Mouse (Mus musculus): ENCODE measurements around the gene Nufip2. TPM values are rescaled to one million over a fixed set of nuclear protein-coding genes. Genes with fewer than 3 reads are reported as not detected.
"Not testable (repeated sequence)": the region's sequence is repeated elsewhere in the genome, so short reads cannot be mapped to it uniquely, and the experiment has no call there.

The Nufip2 gene
- 4.6 and 5.7 TPM in 2 replicates for polyA plus RNA-seq (2014; fragmentation: Nextera tagmentation; extraction: Ambion mirVana)

DNA sequence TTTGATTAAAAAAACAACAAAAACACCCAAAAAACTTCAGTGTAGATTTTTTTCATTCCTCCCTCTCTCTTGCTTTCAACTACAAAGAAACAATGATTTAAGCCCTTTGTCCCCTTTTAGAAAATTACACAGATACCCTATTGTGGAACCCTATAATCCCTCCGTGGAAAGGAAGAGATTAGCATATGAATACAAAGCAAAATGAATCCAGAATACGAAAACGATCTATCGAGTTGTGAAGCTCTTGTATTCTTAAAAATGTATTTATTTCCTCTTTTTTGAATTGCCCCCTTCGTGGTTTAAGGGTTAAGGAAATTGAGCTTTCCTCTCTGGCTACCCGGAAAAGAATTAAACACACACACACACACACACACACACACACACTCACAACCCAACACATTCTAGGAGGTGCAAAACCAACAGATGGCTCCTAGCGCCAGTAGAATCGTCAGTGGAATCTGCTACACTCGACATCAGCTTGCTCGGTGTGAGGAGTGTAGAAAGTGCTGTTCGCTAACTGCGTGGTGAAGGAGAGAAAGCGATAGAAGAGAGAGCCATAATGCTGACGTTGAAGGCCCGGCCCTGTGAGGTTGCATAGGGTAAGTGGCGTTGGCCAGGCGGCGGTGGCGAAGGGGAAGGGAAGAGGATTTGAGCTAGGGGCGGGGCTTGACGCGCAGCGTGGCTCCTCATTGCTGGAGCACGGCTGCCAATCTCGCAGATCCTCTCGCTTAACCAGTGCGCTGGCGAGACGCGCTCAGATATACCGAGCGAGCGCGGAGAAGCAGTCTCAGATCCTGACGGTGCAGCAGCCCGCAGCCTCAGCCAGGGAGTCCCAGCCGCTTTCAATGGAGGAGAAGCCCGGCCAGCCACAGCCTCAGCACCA, at the start of gene Nufip2:
TSS of gene Nufip2 (plus strand) at position 773 of the 883 bp plus-strand sequence.
- Histone ChIP-seq H3K27ac (ENCODE audit: low read depth, low read length) (peak within 1 kb of the TSS; percentile 94), H3K36me3 (ENCODE audit: control insufficient read depth, insufficient read depth, low read length) (no peaks in the 10 kb centered on the region), H3K4me2 (ENCODE audit: low read depth, low read length, severe bottlenecking) (peak within 1 kb of the TSS; percentile 64), H3K27me3 (ENCODE audit: control insufficient read depth, insufficient read depth, low read length) (no peaks in the 10 kb centered on the region), H3K4me1 (replicated peaks; ENCODE audit: control insufficient read depth, insufficient read depth, low read length) (0 out of 2 replicates have a peak, but pooled peaks cover 3% of the 10 kb centered on the region), H3K4me3 (ENCODE audit: low read depth, low read length) (peak within 1 kb of the TSS; percentile 99), H3K9ac (ENCODE audit: low read length) (peak within 1 kb of the TSS; percentile 99), H3K9me3 (ENCODE audit: control insufficient read depth, low read length) (no peaks in the 10 kb centered on the region)
- ATAC-seq (replicated peaks; ENCODE audit: low FRiP score) (peak; percentile 98), DNase-seq (ENCODE audit: low spot score) (peak; percentile 100)
- under 1% methylated on average over 38 of the region's 38 CpGs for WGBS

- ATAC-seq (replicated peaks; ENCODE audit: low FRiP score): no peak
- 83% methylated on average over 9 of the region's 9 CpGs for WGBS
- no peaks in the 10 kb centered on the region for H3K4me1 ChIP-seq (replicated peaks; ENCODE audit: control insufficient read depth, insufficient read depth, low read length)
- H3K9ac ChIP-seq (ENCODE audit: low read length): no peak overlapping the region
- H3K9me3 ChIP-seq (ENCODE audit: control insufficient read depth, low read length): no peaks in the 10 kb centered on the region
- H3K27ac ChIP-seq (ENCODE audit: low read depth, low read length): no peak overlapping the region
- DNase-seq (ENCODE audit: low spot score): no peak
- H3K27me3 ChIP-seq (ENCODE audit: control insufficient read depth, insufficient read depth, low read length): no peaks in the 10 kb centered on the region
- no peak overlapping the region for H3K4me2 ChIP-seq (ENCODE audit: low read depth, low read length, severe bottlenecking)
- no peak overlapping the region for H3K4me3 ChIP-seq (ENCODE audit: low read depth, low read length)
- no peaks in the 10 kb centered on the region for H3K36me3 ChIP-seq (ENCODE audit: control insufficient read depth, insufficient read depth, low read length)
Observed at GRCm38 (mm10) chr11:77641390-77641789, 44.6 kb upstream of the Nufip2 start.

- Histone ChIP-seq H3K27ac (ENCODE audit: low read depth, low read length) (no peak overlapping the region), H3K36me3 (ENCODE audit: control insufficient read depth, insufficient read depth, low read length) (no peaks in the 10 kb centered on the region), H3K4me2 (ENCODE audit: low read depth, low read length, severe bottlenecking) (no peak overlapping the region), H3K9me3 (ENCODE audit: control insufficient read depth, low read length) (no peaks in the 10 kb centered on the region), H3K4me3 (ENCODE audit: low read depth, low read length) (no peak overlapping the region), H3K27me3 (ENCODE audit: control insufficient read depth, insufficient read depth, low read length) (no peaks in the 10 kb centered on the region), H3K9ac (ENCODE audit: low read length) (no peak overlapping the region), H3K4me1 (replicated peaks; ENCODE audit: control insufficient read depth, insufficient read depth, low read length) (no peaks in the 10 kb centered on the region)
- ATAC-seq (replicated peaks; ENCODE audit: low FRiP score): no peak
- no peak for DNase-seq (ENCODE audit: low spot score)
- WGBS: 89% methylated on average over 4 of the region's 4 CpGs
Observed at GRCm38 (mm10) chr11:77645481-77645880, 40.5 kb upstream of the Nufip2 start.

- WGBS: 80% methylated on average over 7 of the region's 7 CpGs
- Histone ChIP-seq H3K9me3 (ENCODE audit: control insufficient read depth, low read length) (no peaks in the 10 kb centered on the region), H3K27me3 (ENCODE audit: control insufficient read depth, insufficient read depth, low read length) (no peaks in the 10 kb centered on the region), H3K27ac (ENCODE audit: low read depth, low read length) (no peak overlapping the region), H3K4me1 (replicated peaks; ENCODE audit: control insufficient read depth, insufficient read depth, low read length) (no peaks in the 10 kb centered on the region), H3K9ac (ENCODE audit: low read length) (no peak overlapping the region), H3K36me3 (ENCODE audit: control insufficient read depth, insufficient read depth, low read length) (no peaks in the 10 kb centered on the region), H3K4me3 (ENCODE audit: low read depth, low read length) (no peak overlapping the region), H3K4me2 (ENCODE audit: low read depth, low read length, severe bottlenecking) (no peak overlapping the region)
- DNase-seq (ENCODE audit: low spot score) (no peak), ATAC-seq (replicated peaks; ENCODE audit: low FRiP score) (no peak)
Observed at GRCm38 (mm10) chr11:77648878-77649277, 37.1 kb upstream of the Nufip2 start.

DNA sequence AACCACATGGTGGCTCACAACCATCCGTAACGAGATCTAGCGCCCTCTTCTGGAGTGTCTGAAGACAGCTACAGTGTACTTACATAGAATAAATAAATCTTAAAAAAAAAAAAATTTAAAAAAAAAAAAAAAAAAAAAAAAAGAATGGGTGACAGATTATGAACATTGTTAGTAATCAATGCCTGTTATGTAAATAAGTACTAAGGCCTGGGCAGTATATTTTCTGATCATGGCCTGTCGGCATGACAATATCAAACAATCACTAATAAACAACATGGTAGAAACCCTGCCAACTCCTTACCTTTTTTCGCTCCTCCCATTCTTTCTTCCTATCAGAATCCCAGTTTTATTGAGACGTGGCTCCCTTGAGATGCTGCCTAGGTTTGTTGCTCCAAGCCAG, 33.5 kb upstream of the Nufip2 start:
- Histone ChIP-seq H3K4me1 (replicated peaks; ENCODE audit: control insufficient read depth, insufficient read depth, low read length) (no peaks in the 10 kb centered on the region), H3K4me2 (ENCODE audit: low read depth, low read length, severe bottlenecking) (no peak overlapping the region)
- WGBS: 63% methylated on average over 6 of the region's 6 CpGs

GRCm38 (mm10) chr11:77653406-77654190, 32.4 kb upstream of the Nufip2 start:
- H3K9ac ChIP-seq (ENCODE audit: low read length); H3K27me3 ChIP-seq (ENCODE audit: control insufficient read depth, insufficient read depth, low read length); H3K9me3 ChIP-seq (ENCODE audit: control insufficient read depth, low read length); H3K4me3 ChIP-seq (ENCODE audit: low read depth, low read length); H3K36me3 ChIP-seq (ENCODE audit: control insufficient read depth, insufficient read depth, low read length); H3K4me1 ChIP-seq (replicated peaks; ENCODE audit: control insufficient read depth, insufficient read depth, low read length); DNase-seq (ENCODE audit: low spot score); H3K27ac ChIP-seq (ENCODE audit: low read depth, low read length); ATAC-seq (replicated peaks; ENCODE audit: low FRiP score); H3K4me2 ChIP-seq (ENCODE audit: low read depth, low read length, severe bottlenecking): not testable (repeated sequence)
- 97% methylated on average over 4 of the region's 4 CpGs for WGBS

More for the DNA sequence above, 33.5 kb upstream of the Nufip2 start:
- Histone ChIP-seq H3K4me3 (ENCODE audit: low read depth, low read length) (no peak overlapping the region), H3K9me3 (ENCODE audit: control insufficient read depth, low read length) (no peaks in the 10 kb centered on the region), H3K27me3 (ENCODE audit: control insufficient read depth, insufficient read depth, low read length) (no peaks in the 10 kb centered on the region), H3K9ac (ENCODE audit: low read length) (no peak overlapping the region), H3K27ac (ENCODE audit: low read depth, low read length) (no peak overlapping the region), H3K36me3 (ENCODE audit: control insufficient read depth, insufficient read depth, low read length) (no peaks in the 10 kb centered on the region)
- no peak for ATAC-seq (replicated peaks; ENCODE audit: low FRiP score)
- no peak for DNase-seq (ENCODE audit: low spot score)

DNA sequence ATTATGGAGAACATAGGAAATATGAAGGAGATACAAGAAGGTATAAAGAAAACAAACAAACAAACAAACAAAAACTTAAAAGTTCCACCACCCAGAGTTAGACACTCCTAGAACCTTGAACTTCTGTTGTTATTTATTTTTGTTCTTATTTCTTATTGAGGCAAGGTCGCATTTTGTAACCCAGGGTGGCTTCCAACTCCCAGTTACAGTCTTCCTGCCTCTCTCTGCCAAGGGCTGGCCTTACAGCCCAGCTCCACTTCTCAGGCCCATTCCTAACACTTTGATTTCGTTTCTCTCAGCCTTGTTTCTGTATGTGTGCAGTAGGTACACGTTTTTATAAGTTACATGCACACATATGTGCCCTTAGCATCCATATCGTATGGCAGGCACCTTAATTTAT, 26.0 kb upstream of the Nufip2 start:
- H3K27ac ChIP-seq (ENCODE audit: low read depth, low read length): no peak overlapping the region
- ATAC-seq (replicated peaks; ENCODE audit: low FRiP score): no peak
- H3K4me3 ChIP-seq (ENCODE audit: low read depth, low read length): no peak overlapping the region
- no peak overlapping the region for H3K9ac ChIP-seq (ENCODE audit: low read length)
- no peak for DNase-seq (ENCODE audit: low spot score)
- H3K9me3 ChIP-seq (ENCODE audit: control insufficient read depth, low read length): no peaks in the 10 kb centered on the region
- H3K27me3 ChIP-seq (ENCODE audit: control insufficient read depth, insufficient read depth, low read length): no peaks in the 10 kb centered on the region
- no peaks in the 10 kb centered on the region for H3K36me3 ChIP-seq (ENCODE audit: control insufficient read depth, insufficient read depth, low read length)
- 67% methylated on average over 4 of the region's 4 CpGs for WGBS
- no peak overlapping the region for H3K4me2 ChIP-seq (ENCODE audit: low read depth, low read length, severe bottlenecking)
- H3K4me1 ChIP-seq (replicated peaks; ENCODE audit: control insufficient read depth, insufficient read depth, low read length): no peaks in the 10 kb centered on the region

DNA sequence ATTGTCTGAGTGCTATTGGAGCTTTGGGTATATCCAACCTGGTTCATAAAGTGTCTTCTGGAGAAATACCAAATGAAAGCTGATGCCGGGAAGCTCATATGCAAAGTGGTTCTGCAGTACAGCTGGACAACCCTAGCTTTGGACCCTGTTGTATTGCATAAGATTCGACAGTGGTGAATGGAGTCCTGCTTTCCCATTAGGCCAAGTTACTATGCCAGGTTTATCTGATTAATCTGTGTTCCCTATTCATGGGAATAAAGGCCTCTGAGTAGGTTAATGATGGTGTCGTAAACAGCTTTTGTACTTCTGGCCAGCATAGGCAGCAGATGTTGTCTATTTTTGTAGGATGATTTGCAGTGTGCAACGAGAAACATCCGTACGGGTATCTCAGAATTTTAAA, 22.3 kb upstream of the Nufip2 start:
- no peaks in the 10 kb centered on the region for H3K9me3 ChIP-seq (ENCODE audit: control insufficient read depth, low read length)
- H3K27ac ChIP-seq (ENCODE audit: low read depth, low read length): no peak overlapping the region
- H3K4me2 ChIP-seq (ENCODE audit: low read depth, low read length, severe bottlenecking): no peak overlapping the region
- no peak overlapping the region for H3K4me3 ChIP-seq (ENCODE audit: low read depth, low read length)
- H3K4me1 ChIP-seq (replicated peaks; ENCODE audit: control insufficient read depth, insufficient read depth, low read length): no peaks in the 10 kb centered on the region
- WGBS: 84% methylated on average over 6 of the region's 6 CpGs
- H3K9ac ChIP-seq (ENCODE audit: low read length): no peak overlapping the region
- ATAC-seq (replicated peaks; ENCODE audit: low FRiP score): no peak
- no peak for DNase-seq (ENCODE audit: low spot score)
- no peaks in the 10 kb centered on the region for H3K36me3 ChIP-seq (ENCODE audit: control insufficient read depth, insufficient read depth, low read length)
- no peaks in the 10 kb centered on the region for H3K27me3 ChIP-seq (ENCODE audit: control insufficient read depth, insufficient read depth, low read length)
